Mouse (Mus musculus): Measurements from ENCODE around the gene Nrap. TPM values are rescaled to one million over a fixed set of nuclear protein-coding genes. Genes with fewer than 3 reads are reported as not detected.

The Nrap gene
- total and polyA plus RNA-seq, 3 experiments, result 0.08 to 0.11 TPM; not detected in 1

DNA sequence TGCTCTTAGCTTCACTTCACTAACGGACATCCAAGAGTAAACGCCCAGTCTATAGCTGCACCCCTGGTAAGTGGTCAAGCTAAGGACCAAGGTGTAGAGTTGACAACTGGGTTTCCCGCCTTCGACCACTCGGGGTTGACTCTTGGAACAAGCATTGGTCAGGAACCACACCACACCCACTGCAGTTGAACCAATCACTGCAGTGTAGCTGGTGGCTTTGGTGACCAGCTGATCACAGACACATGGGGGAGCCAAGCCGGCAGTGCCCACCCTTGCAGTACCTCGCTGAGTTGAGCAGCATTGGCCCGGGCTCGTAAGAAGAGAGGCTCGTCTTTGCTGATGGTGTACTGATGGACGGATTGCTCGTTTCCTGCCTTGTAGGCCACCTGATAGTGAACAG lies 34.6 kb downstream of the Nrap start:
- peaks cover 0 to 4% of the 10 kb centered on the region in 2 experiments; a peak in 2 of 4 replicates for H3K4me1 ChIP-seq (ENCODE audit: control insufficient read depth in 1 of 2, insufficient read depth in 2 of 2, low read length in 2 of 2)
- H3K36me3 ChIP-seq (ENCODE audit: control insufficient read depth in 1 of 2, insufficient read depth in 2 of 2, low read length in 2 of 2), result no peaks in the 10 kb centered on the region
- H3K27me3 ChIP-seq (ENCODE audit: control insufficient read depth in 1 of 2, insufficient read depth in 2 of 2, low read length in 2 of 2), result no peaks in the 10 kb centered on the region
- H3K27ac ChIP-seq (ENCODE audit: control insufficient read depth, low read depth, low read length), result no peak overlapping the region
- no peak overlapping the region for H3K4me3 ChIP-seq (ENCODE audit: control insufficient read depth in 1 of 2, insufficient read depth in 1 of 2, low read depth in 2 of 2, low read length in 2 of 2)
- no peak for DNase-seq (ENCODE audit: low read depth, low spot score)
- TF ChIP-seq POLR2A (IDR thresholded peaks at IDR 0.05; ENCODE audit: control insufficient read depth in 1 of 2, insufficient read depth in 1 of 2, low read depth in 1 of 2, low read length in 2 of 2, poor library complexity in 1 of 2), result 0 out of 4 replicates have a peak, but pooled peaks of 1 of the 2 experiments have one; percentile 18
- TF ChIP-seq MAFK (IDR thresholded peaks at IDR 0.05; ENCODE audit: borderline replicate concordance, low read depth, low read length), result no peak
- no peak for TF ChIP-seq UBTF (IDR thresholded peaks at IDR 0.05; ENCODE audit: borderline replicate concordance, insufficient read depth, low read depth, low read length)
- H3K9ac ChIP-seq (ENCODE audit: control insufficient read depth, low read depth, low read length, poor library complexity, severe bottlenecking), result no peak overlapping the region
- no peaks in the 10 kb centered on the region for H3K79me2 ChIP-seq (ENCODE audit: control insufficient read depth, insufficient read depth, low read length, poor library complexity)
- no peaks in the 10 kb centered on the region for H3K9me3 ChIP-seq (replicated peaks; ENCODE audit: insufficient read depth, low read length)

DNA sequence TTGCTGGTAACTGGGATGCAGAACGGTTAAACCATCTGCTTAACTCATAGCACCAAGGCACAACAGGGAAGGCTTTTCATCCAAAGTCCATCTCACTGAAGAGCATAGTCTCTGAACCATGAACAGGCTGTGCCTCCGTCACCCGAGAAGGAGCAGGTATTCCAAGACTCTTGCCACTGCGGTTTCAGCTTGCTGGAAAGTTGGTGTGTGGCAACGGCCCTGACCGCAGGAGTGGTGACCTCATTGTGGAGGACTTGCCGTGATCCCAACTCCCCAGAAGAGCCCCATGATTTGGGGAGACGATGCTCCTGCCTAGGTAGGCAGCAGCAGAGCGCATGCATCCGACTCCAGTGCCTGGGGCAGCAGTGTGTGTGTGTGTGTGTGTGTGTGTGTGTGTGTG lies 36.1 kb downstream of the Nrap start:
- Histone ChIP-seq H3K27ac (ENCODE audit: control insufficient read depth, low read depth, low read length) (no peak overlapping the region), H3K79me2 (ENCODE audit: control insufficient read depth, insufficient read depth, low read length, poor library complexity) (no peaks in the 10 kb centered on the region), H3K9ac (ENCODE audit: control insufficient read depth, low read depth, low read length, poor library complexity, severe bottlenecking) (no peak overlapping the region), H3K27me3 (ENCODE audit: control insufficient read depth in 1 of 2, insufficient read depth in 2 of 2, low read length in 2 of 2) (peaks cover 0 to 4% of the 10 kb centered on the region in 2 experiments; a peak in 1 of 4 replicates), H3K4me1 (ENCODE audit: control insufficient read depth in 1 of 2, insufficient read depth in 2 of 2, low read length in 2 of 2) (peaks cover 0 to 4% of the 10 kb centered on the region in 2 experiments; a peak in 2 of 4 replicates), H3K9me3 (replicated peaks; ENCODE audit: insufficient read depth, low read length) (no peaks in the 10 kb centered on the region), H3K36me3 (ENCODE audit: control insufficient read depth in 1 of 2, insufficient read depth in 2 of 2, low read length in 2 of 2) (no peaks in the 10 kb centered on the region), H3K4me3 (ENCODE audit: control insufficient read depth in 1 of 2, insufficient read depth in 1 of 2, low read depth in 2 of 2, low read length in 2 of 2) (no peak overlapping the region)
- no peak for DNase-seq (ENCODE audit: low read depth, low spot score)
- TF ChIP-seq MAFK (IDR thresholded peaks at IDR 0.05; ENCODE audit: borderline replicate concordance, low read depth, low read length) (no peak), RCOR1 (IDR thresholded peaks at IDR 0.05; ENCODE audit: low read depth, low read length) (no peak), NELFE (IDR thresholded peaks at IDR 0.05; ENCODE audit: low read depth, low read length) (no peak), SIN3A (IDR thresholded peaks at IDR 0.05; ENCODE audit: low read length) (no peak), USF2 (IDR thresholded peaks at IDR 0.05; ENCODE audit: borderline replicate concordance in 1 of 2, insufficient read depth in 1 of 2, low read depth in 1 of 2, low read length in 2 of 2) (no peak), MYC (IDR thresholded peaks at IDR 0.05; ENCODE audit: low read depth, low read length) (no peak), POLR2A (IDR thresholded peaks at IDR 0.05; ENCODE audit: control insufficient read depth in 1 of 2, insufficient read depth in 1 of 2, low read depth in 1 of 2, low read length in 2 of 2, poor library complexity in 1 of 2) (no peak), NRF1 (IDR thresholded peaks at IDR 0.05; ENCODE audit: insufficient read depth, low read depth, low read length, poor library complexity, severe bottlenecking) (no peak), GATA1 (IDR thresholded peaks at IDR 0.05; ENCODE audit: low read depth, low read length) (no peak), RAD21 (IDR thresholded peaks at IDR 0.05; ENCODE audit: low read depth, low read length) (no peak), CHD2 (IDR thresholded peaks at IDR 0.05; ENCODE audit: low read length) (no peak), MAZ (IDR thresholded peaks at IDR 0.05; ENCODE audit: low read depth, low read length) (no peak)

DNA sequence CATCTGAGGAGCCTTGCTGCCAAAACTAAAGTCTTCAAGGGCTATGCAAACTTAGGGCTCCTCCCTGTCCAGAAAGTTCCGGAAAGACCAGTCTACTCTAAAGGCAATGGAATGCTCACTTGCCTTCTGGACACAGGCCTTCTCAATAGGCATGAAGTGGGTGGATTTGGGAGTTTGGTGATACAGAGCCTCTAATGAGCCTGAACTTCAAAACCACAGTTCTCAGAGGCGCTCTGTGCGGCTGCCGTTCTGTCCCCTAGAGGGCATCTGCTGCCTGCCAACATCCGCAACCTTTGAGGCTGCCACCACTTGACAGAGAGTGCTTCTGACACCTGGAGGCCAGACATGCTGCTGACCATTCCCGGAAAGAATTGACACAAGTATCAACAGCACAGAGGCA lies 40.5 kb downstream of the Nrap start:
- DNase-seq (ENCODE audit: low read depth, low spot score), result peak; percentile 35
- no peaks in the 10 kb centered on the region for H3K4me1 ChIP-seq (ENCODE audit: control insufficient read depth in 1 of 2, insufficient read depth in 2 of 2, low read length in 2 of 2)
- TF ChIP-seq ZMIZ1 (IDR thresholded peaks at IDR 0.05; ENCODE audit: low read depth, low read length) (no peak), TAL1 (IDR thresholded peaks at IDR 0.05; ENCODE audit: low read length) (no peak), CHD1 (IDR thresholded peaks at IDR 0.05; ENCODE audit: low read depth, low read length) (no peak), CHD2 (IDR thresholded peaks at IDR 0.05; ENCODE audit: low read length) (no peak), ZNF384 (IDR thresholded peaks at IDR 0.05; ENCODE audit: low read depth, low read length) (no peak), NRF1 (IDR thresholded peaks at IDR 0.05; ENCODE audit: insufficient read depth, low read depth, low read length, poor library complexity, severe bottlenecking) (no peak), MAFK (IDR thresholded peaks at IDR 0.05; ENCODE audit: borderline replicate concordance, low read depth, low read length) (no peak), TBP (IDR thresholded peaks at IDR 0.05; ENCODE audit: low read depth, low read length) (no peak), CTCF (IDR thresholded peaks at IDR 0.05 in 2 of 3, conservative IDR thresholded peaks at IDR 0.05 in 1 of 3; ENCODE audit: control insufficient read depth in 1 of 3, insufficient read depth in 1 of 3, low read depth in 2 of 3, low read length in 3 of 3, poor library complexity in 1 of 3, severe bottlenecking in 1 of 3) (peak in 2 of 3 experiments; percentile 57 to 60; a peak in 4 of 6 replicates), JUND (IDR thresholded peaks at IDR 0.05; ENCODE audit: low read depth, low read length) (no peak), RAD21 (IDR thresholded peaks at IDR 0.05; ENCODE audit: low read depth, low read length) (peak; percentile 47), MEF2A (IDR thresholded peaks at IDR 0.05; ENCODE audit: extremely low read depth, insufficient replicate concordance, low read depth, low read length, poor library complexity, severe bottlenecking) (no peak), KAT2A (conservative IDR thresholded peaks at IDR 0.05; ENCODE audit: low read depth, low read length) (no peak), HCFC1 (IDR thresholded peaks at IDR 0.05; ENCODE audit: low read depth, low read length) (no peak), ETS1 (IDR thresholded peaks at IDR 0.05; ENCODE audit: low read depth, low read length) (no peak)

More for the DNA sequence above, 40.5 kb downstream of the Nrap start:
- H3K9me3 ChIP-seq (replicated peaks; ENCODE audit: insufficient read depth, low read length), result no peaks in the 10 kb centered on the region
- H3K27me3 ChIP-seq (ENCODE audit: control insufficient read depth in 1 of 2, insufficient read depth in 2 of 2, low read length in 2 of 2), result peaks cover 0 to 4% of the 10 kb centered on the region in 2 experiments; a peak in 1 of 4 replicates
- H3K27ac ChIP-seq (ENCODE audit: control insufficient read depth, low read depth, low read length), result no peak overlapping the region
- H3K4me3 ChIP-seq (ENCODE audit: control insufficient read depth in 1 of 2, insufficient read depth in 1 of 2, low read depth in 2 of 2, low read length in 2 of 2), result no peak overlapping the region
- no peaks in the 10 kb centered on the region for H3K79me2 ChIP-seq (ENCODE audit: control insufficient read depth, insufficient read depth, low read length, poor library complexity)
- no peaks in the 10 kb centered on the region for H3K36me3 ChIP-seq (ENCODE audit: control insufficient read depth in 1 of 2, insufficient read depth in 2 of 2, low read length in 2 of 2)
- H3K9ac ChIP-seq (ENCODE audit: control insufficient read depth, low read depth, low read length, poor library complexity, severe bottlenecking), result no peak overlapping the region
